ENCODE assay signal across 21 mouse cellular contexts in genomic region chr3:52063261-52063655, GRCm38 (mm10). TPM values are rescaled to one million over a fixed set of nuclear protein-coding genes. Genes with fewer than 3 reads are reported as not detected.
DNase-seq lines count a peak whose midpoint lies in the region; ATAC-seq lines count a peak whose summit lies in the region.
"Had no signal": no experiment of that assay in that cellular context is flagged by ENCODE, and none has a peak within 500 bp of the region (broad histone marks: within the 10 kb centered on the region; RNA-seq: fewer than 3 reads in every experiment).

No protein-coding gene starts in this region.

- peaks cover 23% of the 10 kb centered on the region for H3K4me1 ChIP-seq in hindbrain, embryonic 12.5 days
- peaks cover 12% of the 10 kb centered on the region for H3K4me1 ChIP-seq in hindbrain, embryonic 16.5 days (ENCODE audit: control insufficient read depth, insufficient read depth, low read depth, low read length)
- H3K4me1 ChIP-seq in midbrain, embryonic 10.5 days, result peaks cover 82% of the 10 kb centered on the region
- peaks cover 17% of the 10 kb centered on the region for H3K4me1 ChIP-seq in midbrain, embryonic 16.5 days (ENCODE audit: control insufficient read depth, insufficient read depth, low read length)
- 0 out of 2 replicates have a peak, but pooled peaks cover 3% of the 10 kb centered on the region for H3K4me1 ChIP-seq in liver, embryonic 11.5 days (replicated peaks; ENCODE audit: control insufficient read depth, insufficient read depth, low read length)

- no peak overlapping the region for H3K4me2 ChIP-seq in hindbrain, embryonic 12.5 days (replicated peaks)
- no peak overlapping the region for H3K4me2 ChIP-seq in hindbrain, embryonic 16.5 days (ENCODE audit: low read length)
- no peak overlapping the region for H3K4me2 ChIP-seq in midbrain, embryonic 16.5 days (ENCODE audit: low read length)
- H3K4me2 ChIP-seq in liver, embryonic 11.5 days, result no peak overlapping the region
- H3K4me2 ChIP-seq: embryonic facial prominence, embryonic 12.5 days; forebrain, embryonic 15.5 days had no signal

- 0 out of 2 replicates have a peak overlapping the region, but pooled peaks have one; percentile 4 for H3K27ac ChIP-seq in hindbrain, embryonic 12.5 days
- no peak overlapping the region for H3K27ac ChIP-seq in hindbrain, embryonic 16.5 days (ENCODE audit: low read depth, low read length)
- 0 out of 2 replicates have a peak overlapping the region, but pooled peaks have one; percentile 10 for H3K27ac ChIP-seq in midbrain, embryonic 10.5 days (replicated peaks)
- H3K27ac ChIP-seq in midbrain, embryonic 16.5 days (ENCODE audit: low read length), result no peak overlapping the region
- no peak overlapping the region for H3K27ac ChIP-seq in liver, embryonic 11.5 days (ENCODE audit: low read depth, low read length)

- H3K4me3 ChIP-seq in hindbrain, embryonic 12.5 days, result no peak overlapping the region
- no peak overlapping the region for H3K4me3 ChIP-seq in hindbrain, embryonic 16.5 days (ENCODE audit: low read length)
- H3K4me3 ChIP-seq in midbrain, embryonic 10.5 days, result no peak overlapping the region
- no peak overlapping the region for H3K4me3 ChIP-seq in midbrain, embryonic 16.5 days (ENCODE audit: low read depth, low read length)
- no peak overlapping the region for H3K4me3 ChIP-seq in liver, embryonic 11.5 days (ENCODE audit: low read depth, low read length)
- H3K4me3 ChIP-seq: embryonic facial prominence, embryonic 10.5 days; embryonic facial prominence, embryonic 12.5 days; forebrain, embryonic 13.5 days; forebrain, embryonic 15.5 days had no signal

- ATAC-seq in hindbrain, embryonic 12.5 days (ENCODE audit: low FRiP score), result no peak
- ATAC-seq in hindbrain, embryonic 16.5 days, result no peak
- ATAC-seq in midbrain, embryonic 16.5 days, result no peak
- no peak for ATAC-seq in liver, embryonic 11.5 days (replicated peaks; ENCODE audit: low FRiP score)
- ATAC-seq: activated CD4-positive, CD25-positive, alpha-beta regulatory T cell, adult 4 months; CD4-positive, CD25-positive, alpha-beta regulatory T cell, adult 4 months; forebrain, embryonic 13.5 days; forebrain, postnatal 0 days; Patski had no signal

- WGBS in hindbrain, embryonic 12.5 days, result 93% methylated on average over 3 of the region's 3 CpGs
- WGBS in hindbrain, embryonic 16.5 days, result 92% methylated on average over 3 of the region's 3 CpGs
- whole genome bisulfite sequencing in midbrain, embryonic 10.5 days, result 94% methylated on average over 3 of the region's 3 CpGs
- WGBS in midbrain, embryonic 16.5 days, result 90% methylated on average over 3 of the region's 3 CpGs
- 81% methylated on average over 3 of the region's 3 CpGs for WGBS in liver, embryonic 11.5 days

- no peak overlapping the region for H3K9ac ChIP-seq in hindbrain, embryonic 12.5 days
- no peak overlapping the region for H3K9ac ChIP-seq in hindbrain, embryonic 16.5 days (ENCODE audit: low read depth, low read length)
- H3K9ac ChIP-seq in midbrain, embryonic 16.5 days (ENCODE audit: low read depth, low read length), result no peak overlapping the region
- H3K9ac ChIP-seq in liver, embryonic 11.5 days (ENCODE audit: low read depth, low read length), result no peak overlapping the region
- H3K9ac ChIP-seq: embryonic facial prominence, embryonic 12.5 days; forebrain, embryonic 13.5 days; forebrain, embryonic 15.5 days; forebrain, postnatal 0 days had no signal

- H3K36me3 ChIP-seq in hindbrain, embryonic 12.5 days, result no peaks in the 10 kb centered on the region
- H3K36me3 ChIP-seq in hindbrain, embryonic 16.5 days (ENCODE audit: control insufficient read depth, insufficient read depth, low read length), result no peaks in the 10 kb centered on the region
- H3K36me3 ChIP-seq in midbrain, embryonic 10.5 days, result no peaks in the 10 kb centered on the region
- H3K36me3 ChIP-seq in midbrain, embryonic 16.5 days (ENCODE audit: control insufficient read depth, insufficient read depth, low read length), result 0 out of 2 replicates have a peak, but pooled peaks cover 1% of the 10 kb centered on the region
- no peaks in the 10 kb centered on the region for H3K36me3 ChIP-seq in liver, embryonic 11.5 days (ENCODE audit: control insufficient read depth, insufficient read depth, low read length)
- H3K36me3 ChIP-seq: embryonic facial prominence, embryonic 10.5 days; embryonic facial prominence, embryonic 12.5 days; forebrain, embryonic 15.5 days; G1E had no signal

- no peak for DNase-seq in midbrain, embryonic 10.5 days (ENCODE audit: low spot score)
- peak; percentile 34 for DNase-seq in forelimb bud, embryonic 11.5 days (ENCODE audit: low read depth, low spot score)
- DNase-seq in liver, embryonic 11.5 days (ENCODE audit: low spot score), result no peak
- DNase-seq in layer of hippocampus, postnatal 10 days (ENCODE audit: low spot score in 2 of 2), result no peak
- DNase-seq: adrenal gland, adult 8-10 months; adrenal gland, postnatal 36 days; cerebellum, adult 11-12 months; cerebellum, adult 9-10 months; forebrain, postnatal 0 days had no signal

- H3K27me3 ChIP-seq in hindbrain, embryonic 12.5 days, result no peaks in the 10 kb centered on the region
- H3K27me3 ChIP-seq in hindbrain, embryonic 16.5 days (replicated peaks; ENCODE audit: control insufficient read depth, insufficient read depth, low read length), result no peaks in the 10 kb centered on the region
- no peaks in the 10 kb centered on the region for H3K27me3 ChIP-seq in midbrain, embryonic 10.5 days (ENCODE audit: low read depth, poor library complexity, severe bottlenecking)
- H3K27me3 ChIP-seq in midbrain, embryonic 16.5 days (ENCODE audit: control insufficient read depth, insufficient read depth, low read depth, low read length), result no peaks in the 10 kb centered on the region
- no peaks in the 10 kb centered on the region for H3K27me3 ChIP-seq in liver, embryonic 11.5 days (replicated peaks; ENCODE audit: control insufficient read depth, insufficient read depth, low read length)
- H3K27me3 ChIP-seq: CH12.LX; embryonic facial prominence, embryonic 12.5 days; forebrain, embryonic 13.5 days; forebrain, embryonic 15.5 days; Patski had no signal

- no peaks in the 10 kb centered on the region for H3K9me3 ChIP-seq in hindbrain, embryonic 12.5 days (replicated peaks)
- no peaks in the 10 kb centered on the region for H3K9me3 ChIP-seq in hindbrain, embryonic 16.5 days (ENCODE audit: control insufficient read depth, low read length)
- H3K9me3 ChIP-seq in midbrain, embryonic 10.5 days (replicated peaks), result no peaks in the 10 kb centered on the region
- H3K9me3 ChIP-seq in midbrain, embryonic 16.5 days (replicated peaks; ENCODE audit: control insufficient read depth, low read length, poor library complexity, severe bottlenecking), result no peaks in the 10 kb centered on the region
- H3K9me3 ChIP-seq in liver, embryonic 11.5 days (ENCODE audit: control insufficient read depth, low read length), result no peaks in the 10 kb centered on the region
- H3K9me3 ChIP-seq: embryonic facial prominence, embryonic 10.5 days; embryonic facial prominence, embryonic 12.5 days; forebrain, embryonic 13.5 days; forebrain, embryonic 15.5 days; G1E had no signal

RNA-seq across cellular contexts. Expression of gene Maml3, which starts 41.6 kb away (rescaled TPM):
- polyA plus RNA-seq in hindbrain, embryonic 12.5 days (2016; fragmentation: Nextera tagmentation; extraction: Ambion mirVana), result 8.3 and 8.9 TPM in 2 replicates
- polyA plus RNA-seq in hindbrain, embryonic 16.5 days (2015; fragmentation: Nextera tagmentation; extraction: Ambion mirVana), result 5.2 and 6.2 TPM in 2 replicates
- 5.4 and 6.8 TPM in 2 replicates for polyA plus RNA-seq in midbrain, embryonic 10.5 days (2016; fragmentation: Nextera tagmentation; extraction: Ambion mirVana)
- polyA plus RNA-seq in midbrain, embryonic 16.5 days (2015; fragmentation: Nextera tagmentation; extraction: Ambion mirVana), result 5.7 and 6.9 TPM in 2 replicates
- 2.9 and 3.1 TPM in 2 replicates for polyA plus RNA-seq in liver, embryonic 11.5 days (2014; fragmentation: Nextera tagmentation; extraction: Ambion mirVana)
- total RNA-seq in layer of hippocampus, postnatal 10 days (2021), result 1 to 10 TPM; 6.5 to 7.2 TPM

Comparison
In these comparisons a context has a peak if more than half of its experiments do, and no peak if none do; other contexts are left out.
1. H3K27ac ChIP-seq: peak in hindbrain, embryonic 12.5 days (single experiment) and midbrain, embryonic 10.5 days (single experiment); none in hindbrain, embryonic 16.5 days (single experiment), midbrain, embryonic 16.5 days (single experiment) and liver, embryonic 11.5 days (single experiment).